Mouse (Mus musculus): ENCODE data around the gene Pyy. TPM values are rescaled to one million over a fixed set of nuclear protein-coding genes. Genes with fewer than 3 reads are reported as not detected.

Pyy gene
- total RNA-seq, 2 experiments from 2014 or later = not detected

Other genes starting within 250 kb of the Pyy start
- 10 to 100 TPM; 17.7 to 20.4 TPM for gene Meox1, start 213.5 kb downstream of the Pyy start, total RNA-seq (2021)
- under 1 TPM in 1 of 2 experiments, not detected in 1; 0.16 TPM for gene Sost, start 140.8 kb downstream of the Pyy start, total RNA-seq (2021)
- gene Cfap97d1, start 123.6 kb downstream of the Pyy start, total RNA-seq (2021) = not detected
- gene Dusp3, start 120.8 kb downstream of the Pyy start, total RNA-seq (2021) = 100 to 1,000 TPM; 140 to 145 TPM
- 10 to 100 TPM; 55.8 to 95.9 TPM for gene Mpp3, start 79.4 kb downstream of the Pyy start, total RNA-seq (2021)
- gene Cd300lg, start 66.3 kb downstream of the Pyy start, total RNA-seq (2021) = 10 to 100 TPM; 12.8 to 13.2 TPM
- 1 to 10 TPM; 1.7 to 2.5 TPM for gene Mpp2, start 19.3 kb downstream of the Pyy start, total RNA-seq (2021)
- gene Ppy, start 6.5 kb downstream of the Pyy start, total RNA-seq (2021) = not detected
- under 1 TPM in 1 of 2 experiments, not detected in 1; 0.13 TPM for gene Nags, start 37.7 kb upstream of the Pyy start, total RNA-seq (2021)
- gene Tmem101, start 48.6 kb upstream of the Pyy start, total RNA-seq (2021) = 10 to 100 TPM; 15.1 to 16.1 TPM
- 10 to 100 TPM; 75.1 to 78.3 TPM for gene Lsm12, start 77.5 kb upstream of the Pyy start, total RNA-seq (2021)
- 10 to 100 TPM; 28.1 to 32.0 TPM for gene G6pc3, start 81.8 kb upstream of the Pyy start, total RNA-seq (2021)
- gene Hdac5, start 122.3 kb upstream of the Pyy start, total RNA-seq (2021) = 100 to 1,000 TPM; 110 to 112 TPM
- gene BC030867, start 141.1 kb upstream of the Pyy start, total RNA-seq (2021) = 1 to 10 TPM; 2.3 to 2.6 TPM
- 10 to 100 TPM; 25.7 to 31.1 TPM for gene Asb16, start 160.9 kb upstream of the Pyy start, total RNA-seq (2021)
- gene Tmub2, start 177.1 kb upstream of the Pyy start, total RNA-seq (2021) = 10 to 100 TPM; 25.9 to 26.3 TPM
- 10 to 100 TPM; 40.3 to 40.9 TPM for gene Atxn7l3, start 188.8 kb upstream of the Pyy start, total RNA-seq (2021)
- gene Ubtf, start 211.9 kb upstream of the Pyy start, total RNA-seq (2021) = 10 to 100 TPM; 85.8 to 98.3 TPM